Mouse (Mus musculus) thymus, postnatal 0 days (tissue): ENCODE data around the gene Ric3. TPM values are rescaled to one million over a fixed set of nuclear protein-coding genes. Genes with fewer than 3 reads are reported as not detected.
A peak's percentile ranks its signal among the peaks of the same experiment; 100 is the strongest.

ENCODE experiments used
- DNase-seq: peaks from one replicate; pipeline ENCODE4 v3.0.0-alpha.2; 2015; ENCODE audit warnings: low spot score
- polyA plus RNA-seq: library from polyadenylated mRNA; unstranded; fragments of >200 nt; fragmentation: Nextera tagmentation; extraction: Ambion mirVana; gene quantifications from 2 replicates; pipeline ENCODE4 v1.2.1, GENCODE M21; 2015

Ric3 gene
- polyA plus RNA-seq, 1 experiment from 2014 or later, result 0.40 TPM

GRCm38 (mm10) chr7:109050831-109051230 is 32.3 kb downstream of the Ric3 start:
- DNase-seq, result no peak

DNA sequence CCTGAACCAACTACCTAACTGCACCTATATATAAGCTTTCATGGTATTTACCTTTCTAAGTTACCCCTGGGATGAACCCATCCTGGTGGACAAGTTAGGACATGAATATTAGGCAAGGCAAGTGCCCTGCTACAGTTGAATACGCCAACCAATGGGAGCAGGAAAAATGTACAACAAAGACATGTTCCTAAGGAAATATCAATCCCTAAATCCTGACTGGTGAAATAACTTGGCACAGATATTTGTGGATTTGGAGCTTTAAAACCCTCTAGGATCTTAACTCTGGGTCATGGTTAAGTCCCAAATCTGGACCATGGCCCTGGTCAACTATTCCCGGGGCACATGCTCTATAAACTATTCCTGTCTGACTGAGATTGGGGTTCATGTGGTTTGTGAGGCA is 37.3 kb downstream of the Ric3 start:
- DNase-seq, result no peak

GRCm38 (mm10) chr7:109039445-109039844 is 43.7 kb downstream of the Ric3 start:
- no peak for DNase-seq

- DNase-seq, result no peak
Observed at GRCm38 (mm10) chr7:109038987-109039386, 44.1 kb downstream of the Ric3 start.

GRCm38 (mm10) chr7:109038121-109038735 is 44.9 kb downstream of the Ric3 start:
- no peak for DNase-seq

GRCm38 (mm10) chr7:109032054-109032453 is 51.1 kb downstream of the Ric3 start:
- DNase-seq, result no peak

DNA sequence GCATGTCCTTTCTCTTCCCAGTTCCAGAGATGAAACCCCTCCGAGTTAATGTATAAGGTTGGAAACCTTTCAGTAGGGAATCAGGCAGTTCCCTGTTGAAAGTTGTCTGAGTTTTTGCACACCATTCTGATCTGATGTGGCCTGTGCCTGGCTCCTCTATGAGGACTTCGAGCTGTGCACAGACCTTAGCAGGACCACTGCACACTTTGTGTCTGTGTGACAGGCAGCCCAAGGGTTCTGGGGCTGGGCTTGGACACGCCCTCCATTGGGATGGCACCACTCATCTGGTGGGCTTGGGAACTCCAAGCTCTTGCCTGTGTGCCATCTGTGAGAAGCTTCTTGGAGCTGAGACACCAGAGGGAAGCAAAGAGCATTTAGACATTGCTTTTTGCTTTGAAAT is 51.8 kb downstream of the Ric3 start:
- DNase-seq, result no peak

- DNase-seq, result no peak
Observed at GRCm38 (mm10) chr7:109029961-109030465, 53.1 kb downstream of the Ric3 start.

GRCm38 (mm10) chr7:109028204-109028603 is 54.9 kb downstream of the Ric3 start:
- peak; percentile 41 for DNase-seq

- no peak for DNase-seq
Observed at GRCm38 (mm10) chr7:109027721-109028120, 55.4 kb downstream of the Ric3 start.

DNA sequence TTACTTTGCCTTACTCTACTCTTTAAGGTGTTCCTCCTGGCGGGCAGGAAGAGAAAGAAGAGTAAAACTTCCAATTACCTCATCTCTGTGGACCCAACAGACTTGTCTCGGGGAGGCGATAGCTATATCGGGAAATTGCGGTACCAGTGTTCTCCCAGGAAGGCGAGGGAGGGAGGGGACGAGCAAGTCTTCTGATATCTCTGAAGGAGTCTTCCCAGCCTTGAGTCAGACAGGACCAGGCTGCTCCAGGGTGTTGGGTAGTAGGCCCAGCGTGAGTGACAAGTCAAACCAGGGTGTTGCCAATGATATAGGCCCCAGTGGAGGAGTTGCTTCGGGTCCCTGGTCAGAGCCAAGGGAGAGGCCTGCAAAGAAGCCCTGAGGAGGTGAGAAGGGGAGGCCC is 56.2 kb downstream of the Ric3 start:
- DNase-seq, result no peak

DNA sequence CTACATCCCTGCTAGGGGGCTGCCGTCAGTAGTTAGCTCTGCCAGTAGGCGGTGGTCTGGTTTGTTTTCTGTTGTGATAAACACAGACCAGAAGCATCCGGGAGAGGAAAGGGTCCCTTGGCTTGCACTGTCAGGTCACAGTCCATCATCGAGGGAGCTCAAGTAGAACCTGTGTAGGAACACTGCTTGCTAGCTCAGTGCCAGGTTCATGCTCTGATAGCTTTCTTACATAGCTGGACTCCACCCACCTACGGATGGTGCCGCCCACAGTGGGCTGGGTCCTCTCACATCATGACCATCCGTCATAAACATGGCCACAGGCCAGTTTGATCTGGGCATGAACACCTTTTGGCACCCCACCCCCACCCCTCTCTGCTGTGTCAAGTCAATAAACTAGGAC is 57.4 kb downstream of the Ric3 start:
- no peak for DNase-seq

DNA sequence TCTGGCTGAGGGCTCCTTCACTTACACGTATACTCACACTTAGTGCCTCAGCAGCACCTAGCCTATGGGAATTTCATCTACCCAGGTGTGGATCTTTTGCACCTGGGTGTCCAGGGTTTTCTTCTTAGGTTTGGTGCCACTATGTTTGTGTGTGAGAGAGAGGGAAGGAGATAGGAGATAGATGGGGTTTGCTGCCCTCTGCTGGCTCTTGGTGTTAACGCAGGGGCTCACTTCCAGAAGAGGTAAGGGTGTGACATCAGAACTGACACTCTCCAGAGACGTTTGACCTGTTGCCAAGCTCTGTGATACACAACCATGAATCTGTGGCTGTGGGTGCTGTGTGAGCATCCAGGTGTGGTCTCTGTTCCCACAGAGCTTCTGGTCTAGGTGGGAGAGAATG is 61.7 kb downstream of the Ric3 start:
- peak; percentile 52 for DNase-seq

GRCm38 (mm10) chr7:109019243-109019642 is 63.9 kb downstream of the Ric3 start:
- no peak for DNase-seq

DNA sequence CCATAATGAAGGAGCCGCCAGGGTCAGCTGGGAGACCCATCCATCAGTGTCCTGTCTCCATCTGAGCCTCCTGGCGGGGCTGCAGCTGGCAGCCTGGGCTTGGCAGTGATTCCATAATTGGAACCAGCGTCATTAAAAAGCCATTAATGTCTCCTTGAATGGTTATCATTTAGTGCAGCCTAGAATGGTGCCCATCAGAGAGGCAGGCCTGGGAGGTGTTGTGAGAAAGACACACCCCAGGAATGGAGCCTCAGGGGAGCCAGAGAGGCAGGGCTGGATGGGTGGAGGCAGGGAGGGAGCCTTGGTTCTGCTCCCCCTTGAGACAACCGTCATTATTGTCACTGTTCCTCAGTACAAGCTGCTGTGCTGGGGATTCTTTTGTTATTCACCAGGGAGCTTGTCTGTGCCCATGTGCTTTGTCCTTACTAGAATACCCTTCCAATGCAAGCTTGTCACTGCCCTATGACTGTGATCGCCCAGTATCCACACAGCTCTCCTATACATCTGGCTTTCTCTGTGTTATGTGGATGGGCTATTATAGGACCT is 66.7 kb downstream of the Ric3 start:
- DNase-seq, result no peak

DNA sequence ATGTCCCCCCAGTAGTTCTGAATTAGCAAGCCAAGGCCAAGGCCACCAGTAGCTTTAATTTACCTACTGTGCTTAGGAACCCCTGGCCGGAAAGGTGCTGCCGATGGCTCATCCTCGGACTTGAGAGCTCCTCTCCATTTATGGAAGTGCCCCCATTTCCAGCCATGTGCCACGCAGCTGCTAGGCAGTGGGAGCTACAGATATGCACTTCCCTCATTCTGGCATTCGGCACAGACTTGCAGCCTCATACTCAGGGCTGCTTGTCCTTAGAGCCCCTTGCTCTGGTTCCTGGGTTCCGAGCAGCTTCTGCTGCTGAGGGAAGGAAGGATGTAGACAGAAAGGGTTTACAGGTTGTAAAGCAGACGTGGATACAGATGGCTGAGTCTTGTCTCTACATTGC is 68.3 kb downstream of the Ric3 start:
- DNase-seq, result no peak

DNA sequence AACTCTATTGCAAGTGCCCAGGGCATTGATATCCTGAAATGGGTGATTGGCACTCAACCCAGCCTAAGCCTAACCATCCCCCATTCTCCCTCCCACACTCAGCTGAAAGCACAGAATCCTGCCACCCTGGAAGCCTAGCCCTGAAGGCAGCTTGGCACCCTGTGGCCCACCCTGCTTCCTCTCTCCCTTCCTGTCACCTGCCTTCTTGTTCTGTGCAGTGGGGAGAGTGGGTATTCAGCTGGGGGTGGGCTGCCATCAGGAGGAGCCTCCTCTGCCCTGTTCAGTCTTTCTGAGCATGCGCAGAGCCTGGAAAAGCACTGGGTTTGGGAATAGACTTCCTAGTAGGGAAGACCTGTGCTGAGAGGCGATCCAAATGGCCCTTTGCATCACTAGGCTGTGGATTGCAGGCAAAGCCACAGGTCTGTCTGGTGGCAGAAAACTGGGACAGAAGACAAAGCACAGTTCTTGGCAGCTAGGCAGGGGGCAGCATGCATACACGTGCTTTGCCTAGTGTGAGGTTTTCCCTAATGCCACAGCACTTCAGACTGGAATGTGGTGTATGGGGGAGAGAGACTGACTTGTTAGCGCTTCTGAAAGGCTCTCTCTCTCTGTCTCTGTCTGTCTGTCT is 70.0 kb downstream of the Ric3 start:
- no peak for DNase-seq

- DNase-seq, result no peak
Observed at GRCm38 (mm10) chr7:109012575-109012974, 70.6 kb downstream of the Ric3 start.

DNA sequence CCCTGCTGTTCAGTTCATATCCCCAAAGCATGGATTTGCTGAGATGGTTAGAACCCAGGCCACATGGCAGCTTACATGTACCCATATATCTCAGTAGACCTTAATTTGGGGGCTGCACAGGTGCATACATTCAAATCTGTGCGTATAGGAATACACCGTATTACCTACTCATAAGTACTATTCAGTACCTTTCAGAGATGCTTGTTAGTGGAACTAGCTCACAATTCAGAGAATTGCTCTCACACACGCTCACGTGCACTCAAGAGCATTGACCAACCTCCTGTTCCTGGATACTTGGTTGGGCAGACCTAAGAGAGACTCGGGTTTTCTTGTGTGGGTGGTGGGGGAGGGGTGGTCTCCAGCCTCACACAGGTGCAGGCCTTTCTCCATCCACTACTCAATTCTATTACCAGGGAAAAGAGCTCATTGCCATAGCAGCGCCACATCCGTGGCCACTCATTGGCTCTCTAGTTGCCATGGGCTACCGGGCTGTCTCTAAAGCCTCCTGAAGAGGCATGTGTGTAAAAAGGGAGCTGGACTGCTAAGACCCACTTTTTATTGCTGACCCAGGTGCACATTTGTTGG is 71.4 kb downstream of the Ric3 start:
- DNase-seq, result no peak

- no peak for DNase-seq
Observed at GRCm38 (mm10) chr7:109010720-109011595, 72.2 kb downstream of the Ric3 start.

DNA sequence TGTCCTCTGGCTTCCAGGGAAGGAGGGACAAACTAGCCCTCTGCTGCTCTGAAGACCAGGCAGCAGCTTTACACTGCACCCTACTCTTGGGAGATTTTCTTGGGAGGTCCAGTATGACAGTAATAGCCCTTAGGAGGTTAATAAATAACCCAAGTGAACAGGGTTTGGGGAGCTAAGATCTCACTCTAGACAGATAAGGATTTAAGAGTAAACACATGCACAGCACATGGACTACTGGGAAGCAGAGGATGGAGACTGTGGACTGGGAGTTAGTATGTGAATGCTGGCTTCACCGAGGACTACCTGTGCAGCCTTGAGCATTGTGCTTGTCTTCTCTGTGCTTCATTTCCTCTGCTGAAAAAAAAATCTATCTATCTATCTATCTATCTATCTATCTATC is 73.9 kb downstream of the Ric3 start:
- DNase-seq, result no peak

- no peak for DNase-seq
Observed at GRCm38 (mm10) chr7:109003653-109004052, 79.5 kb downstream of the Ric3 start.
